Mouse (Mus musculus) embryo, embryonic 9.5 days (tissue): ENCODE measurements at regions not wholly inside any gene's neighbourhood (a gene's known extent, or its start where the extent isn't known, plus 50 kb on each side); places are given as distances from the start of the nearest gene placed in this dataset.

ENCODE experiments used
- DNase-seq: peaks from one replicate; pipeline ENCODE4 v3.0.0-alpha.2; 2017; ENCODE audit errors: extremely low spot score

- no peak for DNase-seq
These were observed 161.5 kb upstream of the Mbnl1 start for GRCm38 (mm10) chr3:60311178-60311577.

GRCm38 (mm10) chr3:60320213-60320936, 152.3 kb upstream of the Mbnl1 start:
- DNase-seq: no peak

GRCm38 (mm10) chr3:60323514-60323913, 149.1 kb upstream of the Mbnl1 start:
- DNase-seq: no peak

GRCm38 (mm10) chr3:60324416-60324815, 148.2 kb upstream of the Mbnl1 start:
- no peak for DNase-seq

GRCm38 (mm10) chr3:60324969-60325368, 147.7 kb upstream of the Mbnl1 start:
- DNase-seq: no peak

GRCm38 (mm10) chr3:60332460-60332859, 140.2 kb upstream of the Mbnl1 start:
- no peak for DNase-seq

- DNase-seq: no peak
These were observed 139.0 kb upstream of the Mbnl1 start for GRCm38 (mm10) chr3:60333669-60334068.

GRCm38 (mm10) chr3:60334133-60334532, 138.5 kb upstream of the Mbnl1 start:
- no peak for DNase-seq

GRCm38 (mm10) chr3:60346390-60346789, 126.2 kb upstream of the Mbnl1 start:
- DNase-seq: no peak

- DNase-seq: no peak
These were observed 125.6 kb upstream of the Mbnl1 start for GRCm38 (mm10) chr3:60347049-60347448.

- no peak for DNase-seq
These were observed 101.3 kb upstream of the Mbnl1 start for GRCm38 (mm10) chr3:60371176-60371965.

GRCm38 (mm10) chr3:60373662-60374061, 99.0 kb upstream of the Mbnl1 start:
- no peak for DNase-seq

- DNase-seq: no peak
These were observed 84.0 kb upstream of the Mbnl1 start for GRCm38 (mm10) chr3:60388593-60388992.

GRCm38 (mm10) chr3:60389032-60389431, 83.6 kb upstream of the Mbnl1 start:
- no peak for DNase-seq

GRCm38 (mm10) chr3:60395299-60395698, 77.3 kb upstream of the Mbnl1 start:
- DNase-seq: no peak

GRCm38 (mm10) chr3:60396971-60397370, 75.7 kb upstream of the Mbnl1 start:
- DNase-seq: no peak

GRCm38 (mm10) chr3:60398796-60399195, 73.8 kb upstream of the Mbnl1 start:
- DNase-seq: no peak

GRCm38 (mm10) chr3:60402251-60402830, 70.3 kb upstream of the Mbnl1 start:
- no peak for DNase-seq

- no peak for DNase-seq
These were observed 65.2 kb upstream of the Mbnl1 start for GRCm38 (mm10) chr3:60407426-60407825.

GRCm38 (mm10) chr3:60407906-60408305, 64.7 kb upstream of the Mbnl1 start:
- no peak for DNase-seq

GRCm38 (mm10) chr3:60408553-60409282, 63.9 kb upstream of the Mbnl1 start:
- DNase-seq: no peak

- DNase-seq: no peak
These were observed 63.4 kb upstream of the Mbnl1 start for GRCm38 (mm10) chr3:60409283-60409633.
